Mouse (Mus musculus) limb, embryonic 11.5 days (tissue): ENCODE results near the gene Hint2. TPM values are rescaled to one million over a fixed set of nuclear protein-coding genes. Genes with fewer than 3 reads are reported as not detected.
A peak's percentile ranks its signal among the peaks of the same experiment; 100 is the strongest.

Source experiments
- ATAC-seq: fragments of 200-750 bp; cut with Nextera tagmentation; 2 replicates; pipeline ENCODE4 v1.8.0; 2017; ENCODE audit warnings: low read depth; ENCODE audit not compliant: insufficient number of reproducible peaks, low FRiP score, low TSS enrichment
- DNase-seq: peaks from one replicate; pipeline ENCODE4 v3.0.0-alpha.2; 2015; ENCODE audit warnings: low spot score
- H3K27ac ChIP-seq: fragments of 300-500 bp; sonication (generic); replicated peaks from 2 replicates; pipeline ENCODE4 v1.5.1; 2014; ENCODE audit warnings: low read depth, mild to moderate bottlenecking, low read length
- H3K27me3 ChIP-seq: fragments of 300-500 bp; sonication (generic); 2 replicates; pipeline ENCODE4 v1.6.1; 2014; ENCODE audit warnings: mild to moderate bottlenecking, low read length, mixed read lengths; ENCODE audit not compliant: control insufficient read depth, insufficient read depth
- H3K36me3 ChIP-seq: fragments of 300-500 bp; sonication (generic); 2 replicates; pipeline ENCODE4 v1.6.1; 2014; ENCODE audit warnings: mild to moderate bottlenecking, low read length, moderate library complexity, mixed read lengths; ENCODE audit not compliant: control insufficient read depth, insufficient read depth
- H3K4me1 ChIP-seq: fragments of 300-500 bp; sonication (generic); 2 replicates; pipeline ENCODE4 v1.6.1; 2014; ENCODE audit warnings: low read length, mixed read lengths; ENCODE audit not compliant: control insufficient read depth, insufficient read depth
- H3K4me2 ChIP-seq: fragments of 300-500 bp; sonication (generic); 2 replicates; pipeline ENCODE4 v1.6.1; 2014; ENCODE audit warnings: low read depth, mild to moderate bottlenecking, moderate library complexity; ENCODE audit not compliant: severe bottlenecking
- H3K4me3 ChIP-seq: fragments of 300-500 bp; sonication (generic); 2 replicates; pipeline ENCODE4 v1.5.1; 2014; ENCODE audit warnings: low read depth, low read length
- H3K9ac ChIP-seq: fragments of 300-500 bp; sonication (generic); 2 replicates; pipeline ENCODE4 v1.6.1; 2014; ENCODE audit warnings: mild to moderate bottlenecking, low read length
- H3K9me3 ChIP-seq: fragments of 300-500 bp; sonication (generic); 2 replicates; pipeline ENCODE4 v1.6.1; 2016; ENCODE audit warnings: low read length; ENCODE audit not compliant: control insufficient read depth
- WGBS: fragments of 180-500 bp; shearing (Covaris S2); extraction: QIAGEN DNeasy Blood & Tissue Kit; methylation state at CpG from one replicate; pipeline ENCODE4 v1.1.7; 2014; 5-methylcytosine and 5-hydroxymethylcytosine counted together
- polyA plus RNA-seq: library from polyadenylated mRNA; unstranded; fragments of >200 nt; fragmentation: Nextera tagmentation; extraction: Ambion mirVana; gene quantifications from 2 replicates; pipeline ENCODE4 v1.2.1, GENCODE M21; 2014

Hint2 gene
- polyA plus RNA-seq: 71.4 and 73.9 TPM in 2 replicates

- H3K36me3 ChIP-seq: no peaks in the 10 kb centered on the region
- peaks cover 5% of the 10 kb centered on the region for H3K4me1 ChIP-seq
- H3K4me3 ChIP-seq: peak within 1 kb of the TSS; percentile 76
- H3K27me3 ChIP-seq: no peaks in the 10 kb centered on the region
- DNase-seq (peak; percentile 94), ATAC-seq (peak; percentile 97)
- H3K4me2 ChIP-seq: peak within 1 kb of the TSS; percentile 79
- peak within 1 kb of the TSS; percentile 84 for H3K27ac ChIP-seq
- H3K9ac ChIP-seq: peak within 1 kb of the TSS; percentile 92
- H3K9me3 ChIP-seq: no peaks in the 10 kb centered on the region
- 1% methylated on average over 34 of the region's 34 CpGs for whole genome bisulfite sequencing
Measured at GRCm38 (mm10) chr4:43656339-43657109, at the start of gene Hint2. Gene Hint2, minus strand, starts transcription at chr4:43656466.

- H3K4me1 ChIP-seq: no peaks in the 10 kb centered on the region
- WGBS: 85% methylated on average over 13 of the region's 13 CpGs
- DNase-seq (no peak), ATAC-seq (no peak)
- H3K27me3 ChIP-seq: no peaks in the 10 kb centered on the region
- no peak overlapping the region for H3K4me3 ChIP-seq
- no peaks in the 10 kb centered on the region for H3K36me3 ChIP-seq
- H3K4me2 ChIP-seq: no peak overlapping the region
- no peak overlapping the region for H3K27ac ChIP-seq
- no peaks in the 10 kb centered on the region for H3K9me3 ChIP-seq
- no peak overlapping the region for H3K9ac ChIP-seq
Measured at GRCm38 (mm10) chr4:43705991-43706390, 49.7 kb upstream of the Hint2 start.

- no peaks in the 10 kb centered on the region for H3K9me3 ChIP-seq
- WGBS: 85% methylated on average over 8 of the region's 8 CpGs
- no peak overlapping the region for H3K4me3 ChIP-seq
- no peak for ATAC-seq
- H3K9ac ChIP-seq: no peak overlapping the region
- H3K4me2 ChIP-seq: no peak overlapping the region
- no peaks in the 10 kb centered on the region for H3K27me3 ChIP-seq
- no peak for DNase-seq
- H3K36me3 ChIP-seq: no peaks in the 10 kb centered on the region
- no peaks in the 10 kb centered on the region for H3K4me1 ChIP-seq
- H3K27ac ChIP-seq: no peak overlapping the region
Measured at GRCm38 (mm10) chr4:43703851-43704250, 47.6 kb upstream of the Hint2 start.

GRCm38 (mm10) chr4:43703439-43703838 lies 47.2 kb upstream of the Hint2 start:
- WGBS: 67% methylated on average over 6 of the region's 6 CpGs
- no peak overlapping the region for H3K4me3 ChIP-seq
- DNase-seq (no peak), ATAC-seq (no peak)
- H3K9me3 ChIP-seq: no peaks in the 10 kb centered on the region
- H3K9ac ChIP-seq: no peak overlapping the region
- H3K27me3 ChIP-seq: no peaks in the 10 kb centered on the region
- H3K27ac ChIP-seq: no peak overlapping the region
- no peaks in the 10 kb centered on the region for H3K36me3 ChIP-seq
- no peaks in the 10 kb centered on the region for H3K4me1 ChIP-seq
- no peak overlapping the region for H3K4me2 ChIP-seq

- Histone ChIP-seq H3K27ac (no peak within 1 kb of the TSS), H3K4me1 (no peaks in the 10 kb centered on the region), H3K36me3 (no peaks in the 10 kb centered on the region), H3K4me2 (no peak within 1 kb of the TSS), H3K9me3 (no peaks in the 10 kb centered on the region), H3K27me3 (no peaks in the 10 kb centered on the region), H3K4me3 (no peak within 1 kb of the TSS), H3K9ac (no peak within 1 kb of the TSS)
- 86% methylated on average over 6 of the region's 6 CpGs for WGBS
- no peak for DNase-seq
- no peak for ATAC-seq
Measured at GRCm38 (mm10) chr4:43700707-43701106, 44.4 kb upstream of the Hint2 start, which contains the start of gene Olfr70. Gene Olfr70, minus strand, starts transcription at chr4:43700807.

GRCm38 (mm10) chr4:43696561-43696960 lies 40.3 kb upstream of the Hint2 start:
- H3K9me3 ChIP-seq: no peaks in the 10 kb centered on the region
- 93% methylated on average over 13 of the region's 13 CpGs for WGBS

GRCm38 (mm10) chr4:43695249-43695671 lies 39.0 kb upstream of the Hint2 start:
- no peak overlapping the region for H3K4me3 ChIP-seq
- no peaks in the 10 kb centered on the region for H3K4me1 ChIP-seq
- DNase-seq (no peak), ATAC-seq (no peak)
- WGBS: 42% methylated on average over 9 of the region's 9 CpGs
- no peak overlapping the region for H3K9ac ChIP-seq
- no peak overlapping the region for H3K27ac ChIP-seq
- no peak overlapping the region for H3K4me2 ChIP-seq
- no peaks in the 10 kb centered on the region for H3K9me3 ChIP-seq
- H3K27me3 ChIP-seq: no peaks in the 10 kb centered on the region
- H3K36me3 ChIP-seq: no peaks in the 10 kb centered on the region

More at GRCm38 (mm10) chr4:43696561-43696960, 40.3 kb upstream of the Hint2 start:
- no peak overlapping the region for H3K4me2 ChIP-seq
- DNase-seq (no peak), ATAC-seq (no peak)
- H3K4me3 ChIP-seq: no peak overlapping the region
- no peak overlapping the region for H3K9ac ChIP-seq
- H3K27ac ChIP-seq: no peak overlapping the region
- no peaks in the 10 kb centered on the region for H3K36me3 ChIP-seq
- H3K27me3 ChIP-seq: no peaks in the 10 kb centered on the region
- H3K4me1 ChIP-seq: no peaks in the 10 kb centered on the region

- no peaks in the 10 kb centered on the region for H3K9me3 ChIP-seq
- H3K4me2 ChIP-seq: no peak overlapping the region
- no peak overlapping the region for H3K27ac ChIP-seq
- H3K4me3 ChIP-seq: no peak overlapping the region
- no peaks in the 10 kb centered on the region for H3K27me3 ChIP-seq
- no peaks in the 10 kb centered on the region for H3K36me3 ChIP-seq
- no peaks in the 10 kb centered on the region for H3K4me1 ChIP-seq
- 83% methylated on average over 1 of the region's 1 CpGs for WGBS
- ATAC-seq: no peak
- DNase-seq: no peak
- H3K9ac ChIP-seq: no peak overlapping the region
Measured at GRCm38 (mm10) chr4:43694439-43695248, 38.4 kb upstream of the Hint2 start.
